Mouse (Mus musculus): ENCODE results near the gene Foxo6. TPM values are rescaled to one million over a fixed set of nuclear protein-coding genes. Genes with fewer than 3 reads are reported as not detected.
A peak's percentile ranks its signal among the peaks of the same experiment; 100 is the strongest.

Foxo6 gene
- polyA plus RNA-seq, 1 experiment from 2014 or later, result 2.0 TPM

DNA sequence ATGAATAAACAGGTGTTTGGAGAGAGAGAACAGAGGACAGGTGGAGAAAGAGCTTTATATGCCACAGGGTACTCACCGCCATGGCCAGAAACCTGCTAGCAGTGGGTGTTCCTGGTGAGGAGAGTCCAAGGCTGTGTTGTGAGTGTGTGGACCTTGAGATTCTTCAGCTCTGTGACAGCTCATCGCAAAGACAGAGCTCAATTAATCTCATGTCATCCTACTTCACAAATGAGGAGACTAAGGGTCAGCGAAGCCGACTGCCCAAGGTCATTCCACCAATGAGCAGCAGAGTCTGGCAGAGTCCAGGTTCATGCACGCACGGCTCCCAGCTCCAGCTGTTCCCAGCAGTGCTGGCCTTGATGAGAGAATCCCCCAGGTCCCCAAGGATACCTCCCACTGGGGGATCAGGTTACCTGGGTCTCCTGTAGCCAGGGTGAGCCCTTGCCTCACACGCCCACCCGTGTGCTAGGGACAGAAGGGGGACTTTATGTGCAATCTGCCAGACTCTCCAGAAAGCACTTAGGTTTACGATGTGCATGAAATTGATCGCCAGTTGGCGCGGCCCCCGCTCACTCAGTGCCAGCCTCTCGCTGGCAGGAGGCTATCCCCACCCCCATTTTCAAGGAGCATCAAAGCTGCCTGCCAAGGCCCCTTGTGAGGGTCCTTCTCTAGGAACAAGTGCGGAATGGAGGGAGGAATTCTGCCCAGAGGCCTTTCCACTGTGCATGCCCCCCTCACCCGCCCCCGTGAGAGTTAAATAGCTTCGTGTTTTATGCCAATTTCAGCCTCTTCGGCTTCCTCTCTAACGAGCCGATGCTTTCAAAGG, 27.6 kb downstream of the Foxo6 start:
- WGBS, result 37% methylated on average over 21 of the region's 21 CpGs
- peaks cover 5% of the 10 kb centered on the region; the same call in 1 of the 2 replicates for H3K27me3 ChIP-seq (ENCODE audit: control insufficient read depth, insufficient read depth, low read length)
- ATAC-seq (ENCODE audit: low FRiP score, low TSS enrichment), result 0 out of 2 replicates have a peak, but pooled peaks have one; percentile 18
- peak; percentile 67 for DNase-seq
- H3K4me2 ChIP-seq (ENCODE audit: low read length), result peak overlapping the region; percentile 15; the same call in 1 of the 2 replicates
- no peaks in the 10 kb centered on the region for H3K9me3 ChIP-seq (ENCODE audit: control insufficient read depth, low read length)
- H3K9ac ChIP-seq (replicated peaks; ENCODE audit: low read length), result no peak overlapping the region
- H3K36me3 ChIP-seq (ENCODE audit: control insufficient read depth, insufficient read depth, low read length), result no peaks in the 10 kb centered on the region
- no peak overlapping the region for H3K4me3 ChIP-seq (replicated peaks; ENCODE audit: low read depth, low read length)
- peaks cover 52% of the 10 kb centered on the region for H3K4me1 ChIP-seq (ENCODE audit: control insufficient read depth, insufficient read depth, low read length)
- peak overlapping the region; percentile 71 for H3K27ac ChIP-seq (replicated peaks; ENCODE audit: low read depth, low read length)

DNA sequence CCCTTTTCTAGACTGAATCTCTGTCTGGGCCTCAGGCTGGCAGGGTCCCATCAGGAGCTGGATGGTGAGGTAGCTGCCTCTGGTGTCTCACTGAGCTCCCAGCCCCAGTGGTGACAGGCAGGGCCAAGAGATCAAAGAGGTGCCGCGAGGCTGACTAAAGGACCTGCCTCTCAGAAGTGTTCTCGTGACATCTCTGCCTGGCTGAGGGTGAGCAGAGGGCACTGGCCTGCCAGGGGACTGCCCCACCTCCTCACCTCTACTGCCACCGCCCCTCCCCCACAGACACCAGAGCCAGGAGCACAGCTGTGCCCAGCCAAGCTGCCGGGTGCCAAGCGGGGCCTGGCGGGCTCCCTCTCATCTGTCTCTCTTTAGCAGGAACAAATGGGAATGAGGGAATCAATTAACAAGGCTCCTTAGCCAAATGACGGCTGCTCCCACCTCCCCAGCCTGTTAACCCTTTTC, 38.3 kb downstream of the Foxo6 start:
- no peaks in the 10 kb centered on the region for H3K9me3 ChIP-seq (ENCODE audit: control insufficient read depth, low read length)
- 0 out of 2 replicates have a peak overlapping the region, but pooled peaks have one; percentile 5 for H3K4me2 ChIP-seq (ENCODE audit: low read length)
- DNase-seq (peak; percentile 81), ATAC-seq (ENCODE audit: low FRiP score, low TSS enrichment) (peak; percentile 51)
- 3% methylated on average over 8 of the region's 8 CpGs for WGBS
- no peaks in the 10 kb centered on the region for H3K27me3 ChIP-seq (ENCODE audit: control insufficient read depth, insufficient read depth, low read length)
- peak overlapping the region; percentile 78 for H3K27ac ChIP-seq (replicated peaks; ENCODE audit: low read depth, low read length)
- no peak overlapping the region for H3K4me3 ChIP-seq (replicated peaks; ENCODE audit: low read depth, low read length)
- H3K36me3 ChIP-seq (ENCODE audit: control insufficient read depth, insufficient read depth, low read length), result no peaks in the 10 kb centered on the region
- peaks cover 55% of the 10 kb centered on the region for H3K4me1 ChIP-seq (ENCODE audit: control insufficient read depth, insufficient read depth, low read length)
- H3K9ac ChIP-seq (replicated peaks; ENCODE audit: low read length), result no peak overlapping the region

DNA sequence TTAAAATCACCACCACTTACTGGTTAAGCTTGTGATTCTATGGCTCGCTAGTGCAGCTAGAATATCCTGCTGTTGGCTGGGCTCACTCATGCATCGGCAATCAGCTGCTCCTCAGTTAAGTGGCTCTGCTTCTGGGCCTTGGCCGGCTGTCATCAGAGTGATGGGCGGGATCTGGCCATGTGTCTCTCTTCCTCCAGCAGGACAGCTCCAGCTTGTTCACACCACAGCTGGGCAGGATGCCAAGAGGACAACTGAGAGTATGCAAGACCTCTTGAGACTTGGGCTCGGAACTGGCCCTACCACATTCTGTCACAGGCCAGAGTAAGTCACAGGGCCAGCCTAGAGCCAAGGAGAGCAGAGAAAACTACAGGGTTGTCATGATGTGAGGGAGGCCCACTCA, 39.7 kb downstream of the Foxo6 start:
- H3K9ac ChIP-seq (replicated peaks; ENCODE audit: low read length), result no peak overlapping the region
- no peak overlapping the region for H3K4me3 ChIP-seq (replicated peaks; ENCODE audit: low read depth, low read length)
- no peak overlapping the region for H3K4me2 ChIP-seq (ENCODE audit: low read length)
- peaks cover 55% of the 10 kb centered on the region for H3K4me1 ChIP-seq (ENCODE audit: control insufficient read depth, insufficient read depth, low read length)
- no peaks in the 10 kb centered on the region for H3K9me3 ChIP-seq (ENCODE audit: control insufficient read depth, low read length)
- DNase-seq (peak; percentile 73), ATAC-seq (ENCODE audit: low FRiP score, low TSS enrichment) (no peak)
- no peaks in the 10 kb centered on the region for H3K27me3 ChIP-seq (ENCODE audit: control insufficient read depth, insufficient read depth, low read length)
- 29% methylated on average over 5 of the region's 5 CpGs for WGBS
- peak overlapping the region; percentile 22; the same call in 1 of the 2 replicates for H3K27ac ChIP-seq (replicated peaks; ENCODE audit: low read depth, low read length)
- H3K36me3 ChIP-seq (ENCODE audit: control insufficient read depth, insufficient read depth, low read length), result no peaks in the 10 kb centered on the region

DNA sequence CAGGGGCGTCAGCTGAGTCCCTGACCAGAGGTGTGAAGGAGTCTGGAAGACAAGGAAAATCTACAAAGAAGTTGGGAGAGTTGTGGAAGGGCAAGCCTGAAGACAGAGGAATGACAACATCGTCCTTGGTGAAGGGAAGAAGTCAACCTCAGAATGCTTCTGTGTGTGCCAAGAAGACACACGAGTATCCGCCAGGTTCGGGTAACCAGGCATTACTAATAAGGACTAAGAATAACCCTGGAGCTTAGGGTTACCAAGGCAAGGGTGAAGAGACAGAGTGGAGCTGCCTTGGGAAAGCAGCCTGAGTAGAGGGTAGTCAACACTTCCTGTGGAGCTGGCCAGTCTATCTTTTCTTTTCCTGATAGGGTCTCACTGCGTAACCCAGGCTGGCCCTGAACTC, 41.1 kb downstream of the Foxo6 start:
- H3K9ac ChIP-seq (replicated peaks; ENCODE audit: low read length), result no peak overlapping the region
- H3K4me3 ChIP-seq (replicated peaks; ENCODE audit: low read depth, low read length), result no peak overlapping the region
- H3K9me3 ChIP-seq (ENCODE audit: control insufficient read depth, low read length), result no peaks in the 10 kb centered on the region
- H3K27me3 ChIP-seq (ENCODE audit: control insufficient read depth, insufficient read depth, low read length), result no peaks in the 10 kb centered on the region
- H3K4me1 ChIP-seq (ENCODE audit: control insufficient read depth, insufficient read depth, low read length), result peaks cover 54% of the 10 kb centered on the region
- no peak for DNase-seq
- WGBS, result 89% methylated on average over 6 of the region's 6 CpGs
- no peak overlapping the region for H3K27ac ChIP-seq (replicated peaks; ENCODE audit: low read depth, low read length)
- H3K36me3 ChIP-seq (ENCODE audit: control insufficient read depth, insufficient read depth, low read length), result no peaks in the 10 kb centered on the region
- ATAC-seq (ENCODE audit: low FRiP score, low TSS enrichment), result no peak
- no peak overlapping the region for H3K4me2 ChIP-seq (ENCODE audit: low read length)

DNA sequence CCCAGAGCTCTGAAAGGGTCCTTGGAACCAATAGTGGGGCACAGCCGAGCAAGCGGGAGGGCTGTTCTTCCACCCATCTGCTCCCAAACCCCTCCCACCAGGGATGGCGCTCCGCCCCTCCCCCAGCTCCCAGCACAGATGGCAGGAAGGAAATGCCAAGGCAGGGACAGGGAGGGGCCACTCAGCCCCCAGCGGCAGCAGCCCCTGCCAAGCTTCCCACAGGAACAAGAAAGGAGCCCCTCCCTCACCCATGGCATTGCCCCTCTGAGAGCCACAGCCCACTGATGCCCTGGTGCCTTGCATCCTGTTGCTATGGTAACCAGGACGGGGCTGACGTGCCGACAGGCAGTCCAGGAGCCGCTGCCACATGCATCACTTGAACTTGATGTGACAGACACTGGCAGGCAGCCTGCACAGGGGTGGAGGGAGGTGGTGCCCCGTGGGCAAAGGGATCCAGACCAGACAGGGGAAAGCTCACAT, 44.3 kb downstream of the Foxo6 start:
- Histone ChIP-seq H3K27me3 (ENCODE audit: control insufficient read depth, insufficient read depth, low read length) (no peaks in the 10 kb centered on the region), H3K36me3 (ENCODE audit: control insufficient read depth, insufficient read depth, low read length) (no peaks in the 10 kb centered on the region), H3K27ac (replicated peaks; ENCODE audit: low read depth, low read length) (peak overlapping the region; percentile 66), H3K9me3 (ENCODE audit: control insufficient read depth, low read length) (no peaks in the 10 kb centered on the region), H3K9ac (replicated peaks; ENCODE audit: low read length) (no peak overlapping the region; the same call in 1 of the 2 replicates), H3K4me3 (replicated peaks; ENCODE audit: low read depth, low read length) (no peak overlapping the region), H3K4me2 (ENCODE audit: low read length) (peak overlapping the region; percentile 46), H3K4me1 (ENCODE audit: control insufficient read depth, insufficient read depth, low read length) (peaks cover 37% of the 10 kb centered on the region)
- DNase-seq (peak; percentile 94), ATAC-seq (ENCODE audit: low FRiP score, low TSS enrichment) (peak; percentile 91)
- 0% methylated on average over 10 of the region's 10 CpGs for WGBS

DNA sequence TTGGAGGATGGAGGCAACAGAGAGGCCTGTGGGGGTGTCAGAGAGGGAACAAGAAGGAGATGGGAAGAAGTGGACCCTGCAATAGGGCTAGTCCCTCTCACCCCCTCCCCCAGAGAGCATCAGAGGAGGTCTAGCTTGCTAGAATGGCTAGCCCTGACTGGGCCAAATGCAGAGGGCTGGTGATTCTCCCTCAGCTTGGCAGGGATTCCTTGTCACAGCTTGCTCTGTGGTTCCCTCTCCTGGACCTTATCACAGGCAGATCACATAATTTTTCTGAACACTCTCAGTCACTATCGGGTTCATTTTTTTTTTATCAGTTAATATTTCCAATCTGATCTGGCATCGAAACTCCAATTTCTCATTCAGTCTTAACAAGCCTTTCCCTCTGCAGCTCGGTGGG, 46.0 kb downstream of the Foxo6 start:
- no peak overlapping the region for H3K4me3 ChIP-seq (replicated peaks; ENCODE audit: low read depth, low read length)
- H3K4me1 ChIP-seq (ENCODE audit: control insufficient read depth, insufficient read depth, low read length), result peaks cover 37% of the 10 kb centered on the region
- ATAC-seq (ENCODE audit: low FRiP score, low TSS enrichment) (no peak), DNase-seq (peak; percentile 52)
- H3K27ac ChIP-seq (replicated peaks; ENCODE audit: low read depth, low read length), result peak overlapping the region; percentile 66; the same call in 1 of the 2 replicates
- H3K9me3 ChIP-seq (ENCODE audit: control insufficient read depth, low read length), result no peaks in the 10 kb centered on the region
- H3K36me3 ChIP-seq (ENCODE audit: control insufficient read depth, insufficient read depth, low read length), result no peaks in the 10 kb centered on the region
- WGBS, result 64% methylated on average over 3 of the region's 3 CpGs
- no peak overlapping the region for H3K4me2 ChIP-seq (ENCODE audit: low read length)
- H3K9ac ChIP-seq (replicated peaks; ENCODE audit: low read length), result 0 out of 2 replicates have a peak overlapping the region, but pooled peaks have one; percentile 12
- H3K27me3 ChIP-seq (ENCODE audit: control insufficient read depth, insufficient read depth, low read length), result no peaks in the 10 kb centered on the region

DNA sequence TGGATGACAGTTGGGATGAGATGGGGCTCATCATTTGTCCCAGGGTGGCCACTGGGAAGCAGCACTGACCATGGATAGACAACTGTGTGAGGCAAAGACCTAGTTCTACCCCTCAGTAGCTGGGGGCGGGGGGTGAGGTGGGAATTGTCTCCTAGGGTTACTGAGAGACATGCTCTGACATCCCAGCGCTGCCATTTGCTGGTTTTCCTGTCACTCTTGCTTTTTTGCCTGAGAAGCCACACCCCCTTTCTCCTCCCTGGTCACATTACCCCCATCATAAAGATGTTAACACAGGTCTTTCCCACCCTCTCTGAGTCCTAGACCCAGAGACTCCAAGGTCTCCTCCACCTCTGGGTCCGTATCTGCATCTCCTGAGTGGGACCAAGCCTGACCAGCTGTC, 47.7 kb downstream of the Foxo6 start:
- ATAC-seq (ENCODE audit: low FRiP score, low TSS enrichment) (no peak), DNase-seq (no peak)
- Histone ChIP-seq H3K4me2 (ENCODE audit: low read length) (no peak overlapping the region), H3K4me1 (ENCODE audit: control insufficient read depth, insufficient read depth, low read length) (peaks cover 37% of the 10 kb centered on the region), H3K9ac (replicated peaks; ENCODE audit: low read length) (no peak overlapping the region), H3K36me3 (ENCODE audit: control insufficient read depth, insufficient read depth, low read length) (no peaks in the 10 kb centered on the region), H3K27ac (replicated peaks; ENCODE audit: low read depth, low read length) (no peak overlapping the region), H3K27me3 (ENCODE audit: control insufficient read depth, insufficient read depth, low read length) (no peaks in the 10 kb centered on the region), H3K4me3 (replicated peaks; ENCODE audit: low read depth, low read length) (no peak overlapping the region), H3K9me3 (ENCODE audit: control insufficient read depth, low read length) (no peaks in the 10 kb centered on the region)
- 69% methylated on average over 3 of the region's 3 CpGs for WGBS

DNA sequence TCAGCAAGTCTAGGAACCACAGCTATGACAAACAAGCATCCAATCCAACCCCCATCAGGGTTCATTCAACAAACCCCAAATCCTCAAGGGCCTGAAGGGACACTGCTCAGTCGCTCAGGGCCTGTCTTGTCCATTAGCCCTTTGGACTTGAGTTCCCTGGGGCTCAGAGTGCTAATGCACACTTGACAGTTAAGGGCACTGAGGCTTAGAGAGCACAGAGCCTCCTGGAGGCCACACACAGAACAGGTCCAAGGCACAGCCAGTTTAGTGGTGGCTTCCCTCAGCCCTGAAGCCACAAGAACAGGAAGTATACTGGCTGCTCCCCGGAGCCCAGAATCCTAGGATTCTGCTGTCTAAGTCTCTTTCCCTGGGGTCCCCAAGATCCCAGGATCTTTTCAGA, 53.9 kb downstream of the Foxo6 start:
- H3K9me3 ChIP-seq (ENCODE audit: control insufficient read depth, low read length), result no peaks in the 10 kb centered on the region
- no peaks in the 10 kb centered on the region for H3K36me3 ChIP-seq (ENCODE audit: control insufficient read depth, insufficient read depth, low read length)
- no peaks in the 10 kb centered on the region for H3K4me1 ChIP-seq (ENCODE audit: control insufficient read depth, insufficient read depth, low read length)
- no peak overlapping the region for H3K4me3 ChIP-seq (replicated peaks; ENCODE audit: low read depth, low read length)
- H3K9ac ChIP-seq (replicated peaks; ENCODE audit: low read length), result no peak overlapping the region
- DNase-seq (no peak), ATAC-seq (ENCODE audit: low FRiP score, low TSS enrichment) (no peak)
- H3K27me3 ChIP-seq (ENCODE audit: control insufficient read depth, insufficient read depth, low read length), result no peaks in the 10 kb centered on the region
- WGBS, result 70% methylated on average over 2 of the region's 2 CpGs
- H3K4me2 ChIP-seq (ENCODE audit: low read length), result no peak overlapping the region
- H3K27ac ChIP-seq (replicated peaks; ENCODE audit: low read depth, low read length), result no peak overlapping the region

DNA sequence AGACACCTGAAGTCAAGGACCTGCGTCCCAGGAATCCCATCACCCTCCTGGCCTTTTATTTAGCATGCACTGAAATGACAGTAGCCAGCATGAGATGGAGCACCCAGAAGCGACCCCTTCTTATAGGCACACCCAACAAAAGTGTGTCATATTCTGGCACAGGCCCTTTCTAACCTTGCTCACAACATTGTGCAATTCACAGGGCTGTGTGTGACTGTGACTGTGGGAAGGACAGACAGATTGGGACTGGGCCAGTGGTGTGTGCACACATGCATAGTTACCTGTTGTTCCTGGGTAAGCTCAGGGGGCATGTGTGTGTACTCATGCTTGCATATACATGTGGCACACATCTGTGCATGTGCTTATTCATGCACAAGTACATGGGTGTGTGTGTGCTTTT, 54.6 kb downstream of the Foxo6 start:
- Histone ChIP-seq H3K27me3 (ENCODE audit: control insufficient read depth, insufficient read depth, low read length) (no peaks in the 10 kb centered on the region), H3K36me3 (ENCODE audit: control insufficient read depth, insufficient read depth, low read length) (no peaks in the 10 kb centered on the region), H3K4me1 (ENCODE audit: control insufficient read depth, insufficient read depth, low read length) (no peaks in the 10 kb centered on the region), H3K9me3 (ENCODE audit: control insufficient read depth, low read length) (no peaks in the 10 kb centered on the region), H3K4me3 (replicated peaks; ENCODE audit: low read depth, low read length) (no peak overlapping the region), H3K4me2 (ENCODE audit: low read length) (no peak overlapping the region), H3K27ac (replicated peaks; ENCODE audit: low read depth, low read length) (no peak overlapping the region), H3K9ac (replicated peaks; ENCODE audit: low read length) (no peak overlapping the region)
- ATAC-seq (ENCODE audit: low FRiP score, low TSS enrichment) (no peak), DNase-seq (no peak)
- WGBS, result 90% methylated on average over 2 of the region's 2 CpGs
